Mouse (Mus musculus): Measurements from ENCODE around the gene Dusp22.

DNA sequence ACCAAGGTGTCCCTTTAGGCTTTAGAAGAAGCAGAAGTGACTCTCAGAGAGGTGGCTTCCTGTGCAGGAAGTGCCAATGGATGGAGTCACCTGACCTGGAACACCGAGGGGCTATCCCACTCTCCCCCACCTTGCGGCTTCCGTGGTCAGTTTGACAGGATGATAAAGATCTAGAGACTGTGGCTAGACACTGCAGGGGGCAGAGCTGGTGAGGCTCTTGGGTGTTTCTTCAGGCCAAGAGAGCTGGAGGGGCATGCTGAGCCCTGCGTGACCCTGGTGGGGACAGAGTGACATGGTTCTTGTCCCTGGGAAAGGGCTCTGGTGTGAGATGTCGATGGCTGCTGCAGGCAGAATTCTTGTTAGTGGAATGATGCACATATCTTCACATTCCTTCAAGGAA is 5.3 kb upstream of the Dusp22 start:
- no peak for TF ChIP-seq CTCF (IDR thresholded peaks at IDR 0.05; ENCODE audit: insufficient read depth, low read length)
- TF ChIP-seq POLR2A (IDR thresholded peaks at IDR 0.05; ENCODE audit: borderline replicate concordance, extremely low read depth, low read depth, low read length) = no peak

Measured in lung, adult 2 months (tissue).